Mouse (Mus musculus): ENCODE measurements around the gene Prokr2.

DNA sequence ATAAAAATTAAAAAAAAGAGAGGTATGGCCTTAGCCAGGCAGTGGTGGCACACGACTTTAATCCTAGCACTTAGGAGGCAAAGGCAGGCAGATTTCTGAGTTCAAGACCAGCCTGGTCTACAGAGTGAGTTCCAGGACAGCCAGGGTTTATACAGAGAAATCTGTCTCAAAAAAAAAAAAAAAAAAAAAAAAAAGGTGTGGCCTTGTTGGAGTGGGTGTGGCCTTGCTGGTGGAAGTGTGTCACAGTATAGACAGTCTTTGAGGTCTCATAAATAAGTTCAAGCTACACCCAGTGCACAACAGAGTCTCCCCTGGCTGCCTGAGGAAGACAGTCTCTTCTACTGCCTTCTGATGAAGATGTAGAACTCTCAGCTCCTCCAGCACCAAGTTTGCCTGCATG lies 68.1 kb downstream of the Prokr2 start:
- TF ChIP-seq CTCF (IDR thresholded peaks at IDR 0.05; ENCODE audit: low read depth) (no peak), EP300 (IDR thresholded peaks at IDR 0.05; ENCODE audit: low read depth) (no peak)

Data from heart, postnatal 0 days (tissue).